Mouse (Mus musculus): ENCODE measurements around the gene Pnkp. TPM values are rescaled to one million over a fixed set of nuclear protein-coding genes. Genes with fewer than 3 reads are reported as not detected.

Pnkp gene
- polyA plus RNA-seq, 1 experiment = 53.4 TPM

DNA sequence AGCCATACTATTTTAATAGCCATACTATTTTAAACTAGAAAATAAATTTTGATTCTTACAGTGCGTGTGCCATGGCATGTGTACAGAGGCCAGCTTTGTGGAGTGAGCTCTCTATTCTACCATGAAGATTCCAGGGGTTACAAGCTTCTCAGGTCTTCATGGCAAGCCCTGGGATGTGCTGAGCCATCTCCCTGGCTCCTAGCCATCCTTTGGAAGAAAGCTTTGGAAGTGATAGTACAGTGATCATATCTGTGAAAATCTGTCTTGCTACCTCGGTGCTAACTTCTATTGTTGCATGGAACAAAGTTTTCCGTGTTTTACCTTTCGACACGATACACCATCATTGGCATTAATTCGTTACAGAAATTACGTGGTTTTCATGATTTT is 38.3 kb downstream of the Pnkp start:
- WGBS = 66% methylated on average over 7 of the region's 7 CpGs
- 0 out of 2 replicates have a peak overlapping the region, but pooled peaks have one; percentile 66 for H3K4me3 ChIP-seq (ENCODE audit: insufficient read depth, low read depth, low read length)

DNA sequence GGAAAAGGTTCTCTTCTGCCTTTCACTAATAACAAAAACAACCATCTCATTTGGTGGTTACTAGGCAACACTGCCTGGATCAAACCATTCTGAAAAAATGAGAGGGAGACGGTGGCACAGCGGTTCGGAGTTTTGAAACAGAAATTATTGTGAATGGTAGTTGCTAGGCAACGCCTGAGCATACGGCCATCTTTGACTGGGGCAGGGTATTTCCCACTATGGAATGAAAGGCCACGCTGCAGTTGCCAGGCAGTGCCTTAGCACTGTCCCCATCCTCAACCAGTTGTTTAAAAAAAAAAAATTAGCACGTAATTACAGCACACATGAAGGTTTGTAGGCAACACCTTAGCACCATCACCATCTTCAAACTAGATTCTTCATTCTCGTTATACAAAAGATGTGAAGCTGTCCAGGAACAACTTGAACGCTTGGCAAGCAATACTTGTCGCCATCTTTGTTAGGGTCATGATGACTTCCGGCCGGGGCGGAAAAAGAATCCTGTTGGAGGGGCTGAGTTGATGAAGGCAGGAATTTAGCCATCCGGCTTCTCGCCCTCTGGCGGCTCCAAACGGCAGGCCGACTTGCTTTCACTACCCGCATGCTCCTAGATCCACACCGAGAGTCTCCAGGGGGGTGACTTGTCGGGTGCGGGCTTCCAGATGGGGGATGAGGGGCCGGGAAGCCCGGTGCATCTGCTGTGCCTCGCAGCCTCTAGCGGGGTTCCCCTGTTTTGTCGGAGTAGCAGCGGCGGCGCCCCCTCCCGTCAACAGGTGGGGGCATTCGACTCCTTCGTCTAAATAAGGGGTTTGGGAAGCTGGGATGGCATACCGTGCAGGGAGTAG is 38.9 kb downstream of the Pnkp start, which contains the start of gene Fuz:
Fuz (plus strand) TSS at position 487 of the 842 bp plus-strand sequence.
- peaks cover 18% of the 10 kb centered on the region for H3K4me1 ChIP-seq (ENCODE audit: control insufficient read depth, insufficient read depth, low read length)
- peak; percentile 96 for DNase-seq
- no peaks in the 10 kb centered on the region for H3K27me3 ChIP-seq (replicated peaks; ENCODE audit: control insufficient read depth, insufficient read depth, low read length)
- no peaks in the 10 kb centered on the region for H3K36me3 ChIP-seq (ENCODE audit: control insufficient read depth, insufficient read depth, low read length)
- peak within 1 kb of the TSS; percentile 66 for H3K4me3 ChIP-seq (ENCODE audit: insufficient read depth, low read depth, low read length)
- WGBS = under 1% methylated on average over 34 of the region's 34 CpGs
- TF ChIP-seq CTCF (conservative IDR thresholded peaks at IDR 0.05; ENCODE audit: insufficient read depth, insufficient read length, low read depth, low read length) (peak; percentile 56), POLR2A (IDR thresholded peaks at IDR 0.05; ENCODE audit: low read depth, low read length) (no peak)
- H3K27ac ChIP-seq (ENCODE audit: insufficient read depth, low read depth, low read length) = peak within 1 kb of the TSS; percentile 50

More for the DNA sequence above, 38.3 kb downstream of the Pnkp start:
- no peak for TF ChIP-seq POLR2A (IDR thresholded peaks at IDR 0.05; ENCODE audit: low read depth, low read length)
- TF ChIP-seq CTCF (conservative IDR thresholded peaks at IDR 0.05; ENCODE audit: insufficient read depth, insufficient read length, low read depth, low read length) = no peak
- Histone ChIP-seq H3K27me3 (replicated peaks; ENCODE audit: control insufficient read depth, insufficient read depth, low read length) (no peaks in the 10 kb centered on the region), H3K4me1 (ENCODE audit: control insufficient read depth, insufficient read depth, low read length) (peaks cover 18% of the 10 kb centered on the region), H3K27ac (ENCODE audit: insufficient read depth, low read depth, low read length) (peak overlapping the region; percentile 44; the same call in 1 of the 2 replicates), H3K36me3 (ENCODE audit: control insufficient read depth, insufficient read depth, low read length) (no peaks in the 10 kb centered on the region)
- DNase-seq = no peak

DNA sequence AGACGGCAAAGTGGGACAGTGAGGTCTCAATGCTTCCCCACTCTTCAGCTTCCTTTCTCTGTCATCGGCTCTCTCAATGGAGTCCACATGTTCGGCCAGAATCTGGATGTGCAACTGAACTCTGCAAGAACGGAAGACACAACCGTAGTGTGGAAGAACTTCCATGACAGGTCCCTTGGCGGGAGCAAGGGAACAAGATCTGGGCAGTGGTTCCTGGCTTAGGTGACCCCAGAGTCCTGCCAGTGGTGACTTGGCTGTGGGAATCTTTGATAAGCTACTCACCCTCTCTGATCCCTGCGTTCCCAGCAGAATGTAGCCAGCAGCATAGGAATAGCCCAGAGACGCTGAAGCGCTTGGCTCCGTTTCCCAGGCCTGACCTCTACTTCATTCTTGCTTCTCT is 39.6 kb downstream of the Pnkp start:
- WGBS = 16% methylated on average over 10 of the region's 10 CpGs
- TF ChIP-seq CTCF (conservative IDR thresholded peaks at IDR 0.05; ENCODE audit: insufficient read depth, insufficient read length, low read depth, low read length) (no peak), POLR2A (IDR thresholded peaks at IDR 0.05; ENCODE audit: low read depth, low read length) (no peak)

DNA sequence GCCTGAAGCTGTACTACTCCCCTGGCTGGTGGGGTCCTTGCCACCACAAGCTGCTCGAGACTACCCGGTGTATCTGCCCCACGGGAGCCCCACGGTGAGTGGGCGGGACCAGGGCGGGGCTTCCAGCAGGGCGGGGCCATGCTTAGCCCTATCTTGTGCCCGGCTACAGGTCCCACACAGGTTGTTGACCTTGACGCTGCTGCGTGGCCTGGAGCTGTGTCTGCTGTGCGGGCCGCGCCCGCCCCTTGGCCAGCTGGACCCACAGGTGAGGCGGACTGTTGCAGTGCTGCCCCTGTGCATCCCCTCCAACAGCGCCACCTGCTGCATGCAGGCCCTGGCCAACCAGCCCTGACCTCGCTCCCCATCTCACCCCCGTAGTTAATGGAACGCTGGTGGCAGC is 41.7 kb downstream of the Pnkp start:
- Histone ChIP-seq H3K27me3 (replicated peaks; ENCODE audit: control insufficient read depth, insufficient read depth, low read length) (no peaks in the 10 kb centered on the region), H3K4me1 (ENCODE audit: control insufficient read depth, insufficient read depth, low read length) (peaks cover 20% of the 10 kb centered on the region; the same call in 1 of the 2 replicates), H3K4me3 (ENCODE audit: insufficient read depth, low read depth, low read length) (no peak overlapping the region), H3K27ac (ENCODE audit: insufficient read depth, low read depth, low read length) (no peak overlapping the region), H3K36me3 (ENCODE audit: control insufficient read depth, insufficient read depth, low read length) (no peaks in the 10 kb centered on the region)
- DNase-seq = peak; percentile 61
- 28% methylated on average over 19 of the region's 19 CpGs for WGBS
- peak; percentile 37; the same call in 1 of the 2 replicates for TF ChIP-seq CTCF (conservative IDR thresholded peaks at IDR 0.05; ENCODE audit: insufficient read depth, insufficient read length, low read depth, low read length)
- no peak for TF ChIP-seq POLR2A (IDR thresholded peaks at IDR 0.05; ENCODE audit: low read depth, low read length)

More for the DNA sequence above, 39.6 kb downstream of the Pnkp start:
- H3K27me3 ChIP-seq (replicated peaks; ENCODE audit: control insufficient read depth, insufficient read depth, low read length) = no peaks in the 10 kb centered on the region
- peak overlapping the region; percentile 66 for H3K4me3 ChIP-seq (ENCODE audit: insufficient read depth, low read depth, low read length)
- no peaks in the 10 kb centered on the region for H3K36me3 ChIP-seq (ENCODE audit: control insufficient read depth, insufficient read depth, low read length)
- DNase-seq = no peak
- 0 out of 2 replicates have a peak overlapping the region, but pooled peaks have one; percentile 37 for H3K27ac ChIP-seq (ENCODE audit: insufficient read depth, low read depth, low read length)
- H3K4me1 ChIP-seq (ENCODE audit: control insufficient read depth, insufficient read depth, low read length) = peaks cover 15% of the 10 kb centered on the region; the same call in 1 of the 2 replicates

DNA sequence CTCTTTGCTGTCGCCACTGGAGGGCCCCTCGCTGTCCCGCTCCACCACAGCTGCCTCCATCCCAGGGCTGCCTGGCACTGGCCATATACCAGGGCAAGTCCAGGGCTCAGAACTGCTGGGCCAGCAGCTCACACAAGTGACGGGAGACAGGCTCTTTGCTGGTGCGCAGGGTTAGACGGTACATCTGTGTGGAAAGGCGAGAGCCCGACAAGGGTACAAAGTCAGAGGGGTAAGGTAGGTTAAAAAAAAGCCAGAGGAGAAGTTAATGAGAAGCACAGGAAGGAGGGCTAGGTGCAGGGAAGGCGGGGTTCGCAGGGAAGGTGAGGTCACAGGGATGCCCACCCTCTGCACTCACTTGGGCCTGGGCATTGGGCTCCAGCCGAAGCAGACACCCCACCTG is 43.7 kb downstream of the Pnkp start:
- TF ChIP-seq CTCF (conservative IDR thresholded peaks at IDR 0.05; ENCODE audit: insufficient read depth, insufficient read length, low read depth, low read length) = no peak
- peak; percentile 11 for TF ChIP-seq POLR2A (IDR thresholded peaks at IDR 0.05; ENCODE audit: low read depth, low read length)
- no peaks in the 10 kb centered on the region for H3K27me3 ChIP-seq (replicated peaks; ENCODE audit: control insufficient read depth, insufficient read depth, low read length)
- peak; percentile 52 for DNase-seq
- peaks cover 17% of the 10 kb centered on the region; the same call in 1 of the 2 replicates for H3K4me1 ChIP-seq (ENCODE audit: control insufficient read depth, insufficient read depth, low read length)
- WGBS = 71% methylated on average over 11 of the region's 11 CpGs
- no peak overlapping the region; the same call in 1 of the 2 replicates for H3K27ac ChIP-seq (ENCODE audit: insufficient read depth, low read depth, low read length)
- no peaks in the 10 kb centered on the region for H3K36me3 ChIP-seq (ENCODE audit: control insufficient read depth, insufficient read depth, low read length)
- H3K4me3 ChIP-seq (ENCODE audit: insufficient read depth, low read depth, low read length) = no peak overlapping the region

DNA sequence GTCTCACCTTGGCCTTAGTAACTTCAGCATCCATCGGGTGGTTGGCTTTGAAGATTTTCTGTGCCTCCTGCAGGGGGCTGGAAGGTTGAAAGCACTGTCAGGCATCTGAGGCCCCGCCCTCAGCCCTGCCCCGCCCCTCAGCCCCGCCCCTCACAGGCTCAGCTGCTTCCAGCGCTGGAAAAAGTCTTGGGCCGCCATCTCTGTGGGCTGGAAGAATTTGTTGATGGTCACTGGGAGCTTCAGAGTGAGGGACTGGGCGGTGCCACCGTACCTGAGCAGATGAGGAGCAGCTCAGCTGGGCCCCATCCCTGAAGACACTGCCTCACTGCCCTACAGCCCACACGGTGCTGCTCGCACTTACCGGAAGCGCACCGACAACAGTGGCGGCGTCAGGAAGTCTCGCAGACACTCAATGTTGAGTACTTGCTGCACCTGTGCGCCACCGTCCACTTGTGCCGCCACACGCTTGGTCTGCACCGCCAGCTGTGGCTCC is 44.3 kb downstream of the Pnkp start:
- 21% methylated on average over 21 of the region's 21 CpGs for WGBS

DNA sequence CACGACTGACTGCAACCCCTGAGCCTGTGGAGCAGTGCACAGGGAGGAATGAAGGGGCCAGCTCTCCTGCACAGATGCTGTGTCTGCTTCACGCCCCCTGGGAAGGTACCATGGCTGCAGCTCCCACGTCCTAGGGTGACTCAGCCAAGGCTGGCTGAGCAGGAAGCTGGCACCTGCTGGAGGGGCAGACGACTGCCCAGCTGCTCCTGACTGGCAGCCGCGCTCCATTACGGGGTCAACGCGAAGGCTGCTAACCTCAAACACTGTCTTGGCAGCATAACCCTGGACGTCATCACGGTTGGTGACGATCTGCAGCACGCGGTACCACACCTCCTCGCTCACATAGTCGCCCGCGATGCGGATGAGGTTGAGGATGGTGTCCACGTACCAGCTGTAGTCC is 48.5 kb downstream of the Pnkp start:
- Histone ChIP-seq H3K36me3 (ENCODE audit: control insufficient read depth, insufficient read depth, low read length) (no peaks in the 10 kb centered on the region), H3K4me3 (ENCODE audit: insufficient read depth, low read depth, low read length) (no peak overlapping the region), H3K4me1 (ENCODE audit: control insufficient read depth, insufficient read depth, low read length) (peaks cover 11% of the 10 kb centered on the region; the same call in 1 of the 2 replicates), H3K27me3 (replicated peaks; ENCODE audit: control insufficient read depth, insufficient read depth, low read length) (no peaks in the 10 kb centered on the region), H3K27ac (ENCODE audit: insufficient read depth, low read depth, low read length) (no peak overlapping the region)
- 80% methylated on average over 20 of the region's 20 CpGs for WGBS
- DNase-seq = no peak
- TF ChIP-seq POLR2A (IDR thresholded peaks at IDR 0.05; ENCODE audit: low read depth, low read length) (no peak), CTCF (conservative IDR thresholded peaks at IDR 0.05; ENCODE audit: insufficient read depth, insufficient read length, low read depth, low read length) (no peak)

More for the DNA sequence above, 44.3 kb downstream of the Pnkp start:
- peaks cover 17% of the 10 kb centered on the region; the same call in 1 of the 2 replicates for H3K4me1 ChIP-seq (ENCODE audit: control insufficient read depth, insufficient read depth, low read length)
- peak; percentile 58 for DNase-seq
- no peaks in the 10 kb centered on the region for H3K36me3 ChIP-seq (ENCODE audit: control insufficient read depth, insufficient read depth, low read length)
- H3K27me3 ChIP-seq (replicated peaks; ENCODE audit: control insufficient read depth, insufficient read depth, low read length) = no peaks in the 10 kb centered on the region
- H3K4me3 ChIP-seq (ENCODE audit: insufficient read depth, low read depth, low read length) = peak overlapping the region; percentile 46
- no peak; the same call in 1 of the 2 replicates for TF ChIP-seq CTCF (conservative IDR thresholded peaks at IDR 0.05; ENCODE audit: insufficient read depth, insufficient read length, low read depth, low read length)
- peak; percentile 61 for TF ChIP-seq POLR2A (IDR thresholded peaks at IDR 0.05; ENCODE audit: low read depth, low read length)
- H3K27ac ChIP-seq (ENCODE audit: insufficient read depth, low read depth, low read length) = peak overlapping the region; percentile 14; the same call in 1 of the 2 replicates
